Mouse (Mus musculus): Measurements from ENCODE around the gene Gpx1. TPM values are rescaled to one million over a fixed set of nuclear protein-coding genes. Genes with fewer than 3 reads are reported as not detected.

The Gpx1 gene
- polyA plus RNA-seq, 1 experiment from 2014 or later: 746 TPM

GRCm38 (mm10) chr9:108340258-108341138 is 1.8 kb downstream of the Gpx1 start:
- H3K27me3 ChIP-seq: no peaks in the 10 kb centered on the region
- WGBS: 44% methylated on average over 10 of the region's 10 CpGs
- peaks cover 27% of the 10 kb centered on the region for H3K4me1 ChIP-seq (replicated peaks)
- peak overlapping the region; percentile 93 for H3K27ac ChIP-seq
- no peaks in the 10 kb centered on the region for H3K9me3 ChIP-seq (replicated peaks)
- ATAC-seq (replicated peaks; ENCODE audit: insufficient number of reproducible peaks, insufficient read depth, low FRiP score, low read depth): no peak
- peak overlapping the region; percentile 85 for H3K4me2 ChIP-seq
- peak overlapping the region; percentile 73 for H3K9ac ChIP-seq
- H3K4me3 ChIP-seq: peak overlapping the region; percentile 62
- H3K36me3 ChIP-seq: peaks cover 8% of the 10 kb centered on the region

GRCm38 (mm10) chr9:108341139-108341475 is 2.4 kb downstream of the Gpx1 start:
- WGBS: 81% methylated on average over 5 of the region's 5 CpGs
- no peaks in the 10 kb centered on the region for H3K27me3 ChIP-seq
- H3K4me2 ChIP-seq: peak overlapping the region; percentile 85; the same call in 1 of the 2 replicates
- no peaks in the 10 kb centered on the region for H3K9me3 ChIP-seq (replicated peaks)
- no peak overlapping the region for H3K9ac ChIP-seq
- peaks cover 30% of the 10 kb centered on the region for H3K4me1 ChIP-seq (replicated peaks)
- H3K27ac ChIP-seq: peak overlapping the region; percentile 93; the same call in 1 of the 2 replicates
- ATAC-seq (replicated peaks; ENCODE audit: insufficient number of reproducible peaks, insufficient read depth, low FRiP score, low read depth): no peak
- H3K36me3 ChIP-seq: peaks cover 5% of the 10 kb centered on the region; the same call in 1 of the 2 replicates
- H3K4me3 ChIP-seq: no peak overlapping the region; the same call in 1 of the 2 replicates

- no peak for ATAC-seq (replicated peaks; ENCODE audit: insufficient number of reproducible peaks, insufficient read depth, low FRiP score, low read depth)
- Histone ChIP-seq H3K4me3 (no peak overlapping the region), H3K9me3 (replicated peaks) (no peaks in the 10 kb centered on the region), H3K27ac (peak overlapping the region; percentile 17; the same call in 1 of the 2 replicates), H3K4me1 (replicated peaks) (peaks cover 33% of the 10 kb centered on the region), H3K36me3 (peaks cover 5% of the 10 kb centered on the region; the same call in 1 of the 2 replicates), H3K4me2 (no peak overlapping the region), H3K9ac (no peak overlapping the region), H3K27me3 (no peaks in the 10 kb centered on the region)
These were observed 3.1 kb downstream of the Gpx1 start for GRCm38 (mm10) chr9:108341801-108342200.

GRCm38 (mm10) chr9:108342301-108342831 is 3.7 kb downstream of the Gpx1 start:
- Histone ChIP-seq H3K4me1 (replicated peaks) (peaks cover 36% of the 10 kb centered on the region), H3K4me2 (no peak overlapping the region), H3K36me3 (peaks cover 5% of the 10 kb centered on the region; the same call in 1 of the 2 replicates), H3K9ac (no peak overlapping the region), H3K4me3 (no peak overlapping the region), H3K27ac (peak overlapping the region; percentile 17; the same call in 1 of the 2 replicates), H3K9me3 (replicated peaks) (no peaks in the 10 kb centered on the region), H3K27me3 (no peaks in the 10 kb centered on the region)
- 43% methylated on average over 5 of the region's 5 CpGs for WGBS
- ATAC-seq (replicated peaks; ENCODE audit: insufficient number of reproducible peaks, insufficient read depth, low FRiP score, low read depth): no peak

GRCm38 (mm10) chr9:108343331-108343730 is 4.6 kb downstream of the Gpx1 start:
- Histone ChIP-seq H3K9ac (no peak overlapping the region), H3K4me3 (no peak overlapping the region), H3K36me3 (no peaks in the 10 kb centered on the region), H3K4me1 (replicated peaks) (peaks cover 34% of the 10 kb centered on the region), H3K9me3 (replicated peaks) (no peaks in the 10 kb centered on the region), H3K27ac (no peak overlapping the region), H3K4me2 (no peak overlapping the region), H3K27me3 (no peaks in the 10 kb centered on the region)
- WGBS: 82% methylated on average over 3 of the region's 3 CpGs
- ATAC-seq (replicated peaks; ENCODE audit: insufficient number of reproducible peaks, insufficient read depth, low FRiP score, low read depth): no peak

- Histone ChIP-seq H3K9me3 (replicated peaks) (no peaks in the 10 kb centered on the region), H3K27me3 (no peaks in the 10 kb centered on the region), H3K4me1 (replicated peaks) (peaks cover 34% of the 10 kb centered on the region), H3K9ac (no peak overlapping the region), H3K36me3 (no peaks in the 10 kb centered on the region), H3K4me2 (no peak overlapping the region), H3K4me3 (no peak overlapping the region), H3K27ac (no peak overlapping the region)
- no peak for ATAC-seq (replicated peaks; ENCODE audit: insufficient number of reproducible peaks, insufficient read depth, low FRiP score, low read depth)
- WGBS: 94% methylated on average over 1 of the region's 1 CpGs
These were observed 5.1 kb downstream of the Gpx1 start for GRCm38 (mm10) chr9:108343835-108344234.

GRCm38 (mm10) chr9:108344471-108344870 is 5.8 kb downstream of the Gpx1 start:
- H3K4me1 ChIP-seq (replicated peaks): peaks cover 39% of the 10 kb centered on the region
- H3K36me3 ChIP-seq: no peaks in the 10 kb centered on the region
- H3K4me3 ChIP-seq: no peak overlapping the region
- no peak for ATAC-seq (replicated peaks; ENCODE audit: insufficient number of reproducible peaks, insufficient read depth, low FRiP score, low read depth)
- no peaks in the 10 kb centered on the region for H3K9me3 ChIP-seq (replicated peaks)
- H3K27ac ChIP-seq: no peak overlapping the region
- no peak overlapping the region for H3K4me2 ChIP-seq
- 79% methylated on average over 4 of the region's 4 CpGs for WGBS
- H3K9ac ChIP-seq: no peak overlapping the region
- no peaks in the 10 kb centered on the region for H3K27me3 ChIP-seq

GRCm38 (mm10) chr9:108347024-108347423 is 8.3 kb downstream of the Gpx1 start:
- Histone ChIP-seq H3K4me3 (peak overlapping the region; percentile 84), H3K4me2 (peak overlapping the region; percentile 70), H3K9ac (peak overlapping the region; percentile 94), H3K36me3 (peaks cover 13% of the 10 kb centered on the region), H3K9me3 (replicated peaks) (no peaks in the 10 kb centered on the region), H3K27me3 (no peaks in the 10 kb centered on the region), H3K4me1 (replicated peaks) (peaks cover 21% of the 10 kb centered on the region), H3K27ac (peak overlapping the region; percentile 97)
- 8% methylated on average over 11 of the region's 11 CpGs for WGBS
- ATAC-seq (replicated peaks; ENCODE audit: insufficient number of reproducible peaks, insufficient read depth, low FRiP score, low read depth): no peak

- peak within 1 kb of the TSS; percentile 94 for H3K9ac ChIP-seq
- ATAC-seq (replicated peaks; ENCODE audit: insufficient number of reproducible peaks, insufficient read depth, low FRiP score, low read depth): peak; percentile 93
- H3K27me3 ChIP-seq: no peaks in the 10 kb centered on the region
- peak within 1 kb of the TSS; percentile 84 for H3K4me3 ChIP-seq
- H3K4me1 ChIP-seq (replicated peaks): peaks cover 21% of the 10 kb centered on the region
- H3K9me3 ChIP-seq (replicated peaks): no peaks in the 10 kb centered on the region
- peaks cover 20% of the 10 kb centered on the region for H3K36me3 ChIP-seq
- under 1% methylated on average over 75 of the region's 75 CpGs for WGBS
- peak within 1 kb of the TSS; percentile 97 for H3K27ac ChIP-seq
- H3K4me2 ChIP-seq: peak within 1 kb of the TSS; percentile 70
These were observed 9.0 kb downstream of the Gpx1 start, which contains the start of gene Usp4 for GRCm38 (mm10) chr9:108347540-108348289. Gene Usp4, plus strand, starts transcription at chr9:108347853.

- Histone ChIP-seq H3K36me3 (peaks cover 26% of the 10 kb centered on the region), H3K27me3 (no peaks in the 10 kb centered on the region), H3K4me3 (peak overlapping the region; percentile 84), H3K4me2 (peak overlapping the region; percentile 70), H3K9ac (peak overlapping the region; percentile 94), H3K4me1 (replicated peaks) (peaks cover 21% of the 10 kb centered on the region), H3K27ac (peak overlapping the region; percentile 97), H3K9me3 (replicated peaks) (no peaks in the 10 kb centered on the region)
- ATAC-seq (replicated peaks; ENCODE audit: insufficient number of reproducible peaks, insufficient read depth, low FRiP score, low read depth): no peak
- WGBS: 3% methylated on average over 14 of the region's 14 CpGs
These were observed 9.6 kb downstream of the Gpx1 start for GRCm38 (mm10) chr9:108348290-108348680.

- Histone ChIP-seq H3K4me2 (no peak overlapping the region), H3K27ac (no peak overlapping the region), H3K9ac (no peak overlapping the region), H3K36me3 (peaks cover 40% of the 10 kb centered on the region), H3K9me3 (replicated peaks) (no peaks in the 10 kb centered on the region), H3K27me3 (no peaks in the 10 kb centered on the region), H3K4me1 (replicated peaks) (peaks cover 21% of the 10 kb centered on the region), H3K4me3 (no peak overlapping the region)
- WGBS: 90% methylated on average over 4 of the region's 4 CpGs
- no peak for ATAC-seq (replicated peaks; ENCODE audit: insufficient number of reproducible peaks, insufficient read depth, low FRiP score, low read depth)
These were observed 11.0 kb downstream of the Gpx1 start for GRCm38 (mm10) chr9:108349727-108350126.

All from heart, embryonic 15.5 days (tissue).